Mouse (Mus musculus) kidney, postnatal 0 days (tissue): ENCODE results near the gene Slc37a2. TPM values are rescaled to one million over a fixed set of nuclear protein-coding genes. Genes with fewer than 3 reads are reported as not detected.

Experiments
- ATAC-seq: fragments of 200-750 bp; cut with Nextera tagmentation; replicated peaks from 2 replicates; pipeline ENCODE4 v1.8.0; 2017; ENCODE audit warnings: low read depth, moderate number of reproducible peaks, moderate TSS enrichment, moderate library complexity; ENCODE audit not compliant: low FRiP score
- DNase-seq: peaks from one replicate; pipeline ENCODE4 v3.0.0-alpha.2; 2016; ENCODE audit warnings: low spot score
- H3K27ac ChIP-seq: fragments of 300-500 bp; sonication (generic); 2 replicates; pipeline ENCODE4 v1.5.1; 2014; ENCODE audit warnings: mild to moderate bottlenecking
- H3K27me3 ChIP-seq: fragments of 300-500 bp; sonication (generic); 2 replicates; pipeline ENCODE4 v1.6.1; 2014; ENCODE audit warnings: low read length, mixed read lengths; ENCODE audit not compliant: insufficient read depth
- H3K36me3 ChIP-seq: fragments of 300-500 bp; sonication (generic); 2 replicates; pipeline ENCODE4 v1.6.1; 2014; ENCODE audit warnings: low read length, mixed read lengths; ENCODE audit not compliant: insufficient read depth
- H3K4me1 ChIP-seq: fragments of 300-500 bp; sonication (generic); replicated peaks from 2 replicates; pipeline ENCODE4 v1.6.1; 2014; ENCODE audit warnings: antibody characterized with exemption, low read length, mixed read lengths; ENCODE audit not compliant: insufficient read depth
- H3K4me2 ChIP-seq: fragments of 300-500 bp; sonication (generic); 2 replicates; pipeline ENCODE4 v1.6.1; 2014; ENCODE audit warnings: mild to moderate bottlenecking, low read length, moderate library complexity, mixed read lengths
- H3K4me3 ChIP-seq: fragments of 300-500 bp; sonication (generic); replicated peaks from 2 replicates; pipeline ENCODE4 v1.5.1; 2014; ENCODE audit warnings: low read depth, low read length
- H3K9ac ChIP-seq: fragments of 300-500 bp; sonication (generic); 2 replicates; pipeline ENCODE4 v1.6.1; 2014; ENCODE audit warnings: low read depth, low read length
- H3K9me3 ChIP-seq: fragments of 300-500 bp; sonication (generic); replicated peaks from 2 replicates; pipeline ENCODE4 v1.6.1; 2016; ENCODE audit warnings: low read length, inconsistent platforms, mixed read lengths
- CTCF ChIP-seq: IDR thresholded peaks from 2 replicates; pipeline ENCODE4 v1.5.1; 2016; ENCODE audit warnings: antibody characterized with exemption, low read depth, mild to moderate bottlenecking, moderate library complexity
- WGBS: fragments of 180-500 bp; shearing (Covaris S2); extraction: QIAGEN DNeasy Blood & Tissue Kit; methylation state at CpG from one replicate; pipeline ENCODE4 v1.1.7; 2014; 5-methylcytosine and 5-hydroxymethylcytosine counted together
- polyA plus RNA-seq: library from polyadenylated mRNA; unstranded; fragments of >200 nt; fragmentation: Nextera tagmentation; extraction: Ambion mirVana; gene quantifications from 2 replicates; pipeline ENCODE4 v1.2.1, GENCODE M21; 2015

Gene Slc37a2
- polyA plus RNA-seq, 1 experiment from 2014 or later = 1.5 TPM

DNA sequence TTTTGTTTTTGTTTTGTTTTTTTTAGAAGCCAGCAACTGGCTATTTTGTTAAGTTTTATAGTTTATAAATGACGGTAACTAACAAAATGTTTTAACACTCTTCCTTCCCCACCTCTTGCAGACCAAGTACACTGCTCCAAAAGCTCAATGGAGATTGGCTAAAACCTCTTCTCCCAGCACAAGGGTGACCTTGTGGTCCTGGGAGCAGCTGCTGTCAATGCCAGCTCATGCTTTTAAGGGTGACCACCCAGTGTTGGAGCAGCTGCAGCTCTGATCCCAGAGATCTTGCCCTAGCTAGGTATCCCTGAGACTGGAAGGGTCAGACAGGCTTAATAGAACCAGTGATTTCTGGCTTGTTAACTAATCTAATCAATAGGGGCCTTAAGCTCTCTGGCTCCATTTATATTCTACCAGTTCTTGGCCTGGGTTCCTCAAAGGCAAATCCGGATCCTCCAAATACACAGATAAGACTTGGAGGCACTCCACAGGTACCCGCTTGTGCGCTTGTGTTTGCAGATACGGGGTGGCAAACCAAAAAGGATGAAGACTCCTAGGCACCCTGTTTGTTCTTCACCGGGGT, 917 bp downstream of the Slc37a2 start:
- WGBS = 27% methylated on average over 6 of the region's 6 CpGs
- peaks cover 4% of the 10 kb centered on the region; the same call in 1 of the 2 replicates for H3K4me1 ChIP-seq

DNA sequence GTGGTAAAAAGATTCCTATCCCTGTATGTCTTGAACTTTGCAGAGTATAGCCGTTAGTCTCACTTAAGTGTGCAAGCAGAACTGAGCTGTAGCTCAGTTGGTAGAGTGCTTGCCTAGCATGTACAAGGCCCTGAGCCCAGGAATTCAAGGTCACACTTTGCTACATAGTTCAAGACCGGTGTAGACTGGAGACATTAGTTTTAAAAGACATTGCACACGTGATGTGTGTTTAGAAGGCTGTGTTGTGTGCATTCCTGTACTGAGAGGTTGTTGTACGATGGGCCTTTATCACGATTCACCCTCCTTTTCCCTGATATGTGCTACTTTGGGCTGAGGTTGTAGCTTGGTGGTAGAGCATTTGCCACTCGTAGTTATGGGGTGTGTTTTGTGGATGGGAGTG, 4.9 kb downstream of the Slc37a2 start:
- TF ChIP-seq CTCF = no peak
- Histone ChIP-seq H3K27ac (no peak overlapping the region), H3K36me3 (no peaks in the 10 kb centered on the region), H3K4me2 (no peak overlapping the region), H3K4me3 (no peak overlapping the region), H3K9ac (no peak overlapping the region), H3K4me1 (peaks cover 3% of the 10 kb centered on the region; the same call in 1 of the 2 replicates), H3K27me3 (no peaks in the 10 kb centered on the region), H3K9me3 (no peaks in the 10 kb centered on the region)
- no peak for ATAC-seq
- WGBS = 85% methylated on average over 6 of the region's 6 CpGs
- no peak for DNase-seq

More for the DNA sequence above, 917 bp downstream of the Slc37a2 start:
- Histone ChIP-seq H3K27me3 (no peaks in the 10 kb centered on the region), H3K36me3 (no peaks in the 10 kb centered on the region), H3K27ac (no peak overlapping the region), H3K4me3 (peak overlapping the region; percentile 42), H3K9me3 (no peaks in the 10 kb centered on the region), H3K9ac (peak overlapping the region; percentile 50; the same call in 1 of the 2 replicates), H3K4me2 (peak overlapping the region; percentile 83)
- no peak for ATAC-seq
- TF ChIP-seq CTCF = no peak
- no peak for DNase-seq

DNA sequence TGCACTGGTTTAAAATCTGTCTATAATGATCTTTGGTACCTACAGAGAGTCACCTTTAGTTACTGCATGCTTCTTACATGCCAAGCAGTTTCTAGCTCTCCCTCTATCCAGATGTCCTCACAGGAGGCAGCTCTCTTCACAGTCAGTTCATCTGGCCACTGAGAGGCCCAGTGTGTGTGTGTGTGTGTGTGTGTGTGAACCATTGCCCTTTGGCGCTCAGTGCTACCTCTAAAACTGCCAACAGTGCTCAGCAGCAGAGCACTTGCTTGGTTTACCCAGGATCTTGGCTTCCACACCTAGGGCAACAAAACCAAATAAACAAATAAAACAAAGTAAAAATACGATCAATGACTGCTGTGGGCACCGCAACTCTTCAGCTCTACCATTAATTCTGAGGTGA, 5.6 kb downstream of the Slc37a2 start:
- Histone ChIP-seq H3K9me3 (no peaks in the 10 kb centered on the region), H3K36me3 (no peaks in the 10 kb centered on the region), H3K4me1 (no peaks in the 10 kb centered on the region), H3K27ac (no peak overlapping the region), H3K27me3 (no peaks in the 10 kb centered on the region), H3K9ac (no peak overlapping the region), H3K4me3 (no peak overlapping the region), H3K4me2 (no peak overlapping the region)
- no peak for TF ChIP-seq CTCF
- ATAC-seq (no peak), DNase-seq (no peak)
- 63% methylated on average over 3 of the region's 3 CpGs for whole genome bisulfite sequencing

DNA sequence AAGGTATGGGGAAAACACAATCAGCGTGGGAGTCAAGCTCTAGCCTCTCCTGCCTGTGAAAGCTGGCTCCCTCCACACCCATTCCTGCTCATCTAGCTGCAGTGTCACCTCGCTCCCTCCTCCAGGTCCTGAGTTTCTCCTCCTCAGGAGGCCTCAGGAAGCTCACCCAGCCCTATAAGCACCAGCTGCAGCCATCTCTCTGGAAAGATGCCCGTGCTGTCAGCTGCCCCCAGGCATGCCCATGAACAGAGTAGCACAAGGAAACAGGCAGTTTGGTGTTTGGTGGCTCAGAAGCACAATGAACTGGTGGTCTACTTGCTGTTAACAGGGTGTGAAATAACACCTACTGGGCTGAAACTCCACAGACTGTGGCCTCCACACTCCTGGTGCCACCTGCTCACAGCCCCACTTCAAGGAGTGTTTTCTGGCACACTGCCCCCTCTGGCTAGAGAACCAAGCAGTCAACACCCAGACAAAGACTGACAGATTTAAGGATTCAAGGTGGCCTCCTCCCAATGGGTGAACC, 7.1 kb downstream of the Slc37a2 start:
- TF ChIP-seq CTCF = peak; percentile 22; the same call in 1 of the 2 replicates
- WGBS = 13% methylated on average over 3 of the region's 3 CpGs

DNA sequence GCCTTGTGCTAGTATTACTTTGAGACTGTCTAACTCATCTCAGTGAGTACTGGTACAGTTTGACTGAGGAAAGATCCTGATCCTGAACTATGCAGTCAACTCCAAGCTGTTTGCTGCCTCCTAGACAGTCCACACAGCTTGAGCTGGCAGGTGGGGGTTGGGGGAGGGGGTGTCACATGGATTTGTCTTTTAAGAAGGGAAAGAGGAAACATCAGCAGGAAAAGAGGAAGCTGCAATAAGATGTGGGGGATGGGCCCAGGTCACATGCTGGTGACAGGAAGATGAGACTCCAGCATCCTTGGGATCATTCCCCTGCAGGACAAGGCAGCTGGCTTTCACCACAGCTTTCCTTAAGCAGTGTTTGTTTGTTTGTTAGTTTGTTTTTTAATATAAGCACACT, 8.1 kb downstream of the Slc37a2 start:
- no peak for DNase-seq
- H3K4me2 ChIP-seq = no peak overlapping the region
- no peak for ATAC-seq
- H3K4me1 ChIP-seq = no peaks in the 10 kb centered on the region
- no peaks in the 10 kb centered on the region for H3K9me3 ChIP-seq
- H3K27me3 ChIP-seq = no peaks in the 10 kb centered on the region
- H3K4me3 ChIP-seq = no peak overlapping the region
- H3K27ac ChIP-seq = no peak overlapping the region
- no peak for TF ChIP-seq CTCF
- no peaks in the 10 kb centered on the region for H3K36me3 ChIP-seq
- H3K9ac ChIP-seq = no peak overlapping the region

More for the DNA sequence above, 7.1 kb downstream of the Slc37a2 start:
- Histone ChIP-seq H3K4me1 (no peaks in the 10 kb centered on the region), H3K27ac (no peak overlapping the region), H3K36me3 (no peaks in the 10 kb centered on the region), H3K27me3 (no peaks in the 10 kb centered on the region), H3K4me3 (no peak overlapping the region), H3K4me2 (no peak overlapping the region), H3K9ac (no peak overlapping the region), H3K9me3 (no peaks in the 10 kb centered on the region)
- ATAC-seq (no peak), DNase-seq (peak; percentile 23)

DNA sequence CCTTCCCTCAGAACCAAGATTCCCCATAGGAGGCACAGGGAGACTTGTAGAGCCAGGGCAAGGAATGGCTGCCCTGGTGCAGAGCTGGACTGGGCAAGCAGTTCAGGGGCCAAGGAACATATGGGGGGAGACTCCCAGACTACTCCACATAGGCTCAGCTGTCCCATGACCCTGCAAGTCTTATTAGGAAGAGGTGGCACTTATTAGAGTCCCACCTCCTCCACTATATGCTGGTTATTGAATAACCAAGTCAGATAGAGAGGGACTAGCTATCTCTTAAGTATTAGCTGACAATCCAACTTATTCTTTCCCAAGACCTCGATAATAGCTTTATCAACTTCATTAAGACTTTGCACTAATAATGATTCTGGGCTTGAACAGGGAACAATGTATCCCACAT, 9.7 kb downstream of the Slc37a2 start:
- H3K27ac ChIP-seq = no peak overlapping the region
- H3K4me2 ChIP-seq = no peak overlapping the region
- H3K4me1 ChIP-seq = no peaks in the 10 kb centered on the region
- ATAC-seq = no peak
- H3K9me3 ChIP-seq = no peaks in the 10 kb centered on the region
- H3K27me3 ChIP-seq = no peaks in the 10 kb centered on the region
- no peak for TF ChIP-seq CTCF
- WGBS = 92% methylated on average over 1 of the region's 1 CpGs
- no peak overlapping the region for H3K9ac ChIP-seq
- H3K4me3 ChIP-seq = no peak overlapping the region
- no peak for DNase-seq
- no peaks in the 10 kb centered on the region for H3K36me3 ChIP-seq

DNA sequence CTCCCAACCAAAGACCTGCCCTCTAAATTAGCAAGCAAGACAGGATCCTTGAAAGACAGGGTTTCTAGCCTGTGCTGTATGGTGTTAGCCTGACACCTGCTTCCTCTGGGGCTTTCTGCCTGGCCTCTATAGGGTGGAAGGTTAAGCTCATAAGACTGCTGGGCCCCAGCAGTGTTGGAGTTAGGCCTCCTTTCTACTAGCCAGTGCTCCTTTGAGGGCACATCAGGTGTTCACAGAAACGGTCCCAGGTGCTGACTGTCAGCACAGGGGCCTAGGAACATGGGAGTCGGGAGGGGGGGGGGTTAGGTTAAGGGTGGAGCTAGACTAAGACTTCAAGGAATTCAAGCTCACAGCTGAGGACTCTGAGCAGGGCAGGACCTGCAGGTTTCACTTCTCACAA, 10.1 kb downstream of the Slc37a2 start:
- Histone ChIP-seq H3K9ac (no peak overlapping the region), H3K4me1 (no peaks in the 10 kb centered on the region), H3K36me3 (no peaks in the 10 kb centered on the region), H3K4me2 (no peak overlapping the region), H3K4me3 (no peak overlapping the region), H3K27me3 (no peaks in the 10 kb centered on the region), H3K9me3 (no peaks in the 10 kb centered on the region), H3K27ac (no peak overlapping the region)
- 54% methylated on average over 2 of the region's 2 CpGs for WGBS
- TF ChIP-seq CTCF = no peak
- DNase-seq = no peak
- ATAC-seq = no peak
